ENCODE assay signal across 8 mouse cellular contexts in genomic region chr11:3157996-3158395, GRCm38 (mm10). TPM values are rescaled to one million over a fixed set of nuclear protein-coding genes. Genes with fewer than 3 reads are reported as not detected.
A peak's percentile ranks its signal among the peaks of the same experiment; 100 is the strongest.
DNase-seq lines count a peak whose midpoint lies in the region; TF ChIP-seq lines count a peak whose summit lies in the region.
"Not testable (repeated sequence)": the region's sequence is repeated elsewhere in the genome, so short reads cannot be mapped to it uniquely, and the experiment has no call there.

No protein-coding gene starts in this region.

- DNase-seq in 3134 (ENCODE audit: extremely low read depth, insufficient read length, low spot score) (peak; percentile 62), adipocyte (ENCODE audit: low spot score) (peak; percentile 41)
- DNase-seq in CD4-positive, CD25-positive, alpha-beta regulatory T cell, adult 2 months (ENCODE audit: low read depth, low spot score), result peak; percentile 35
- peak; percentile 36 to 38 for DNase-seq in gastrocnemius, postnatal 4 days (ENCODE audit: low spot score in 2 of 2)
- peak; percentile 58 to 78 for DNase-seq in layer of hippocampus, adult 2 months (ENCODE audit: low spot score in 2 of 2)
- DNase-seq in lung, postnatal 25 days (ENCODE audit: low spot score), result peak; percentile 40
- DNase-seq in testis, postnatal 10 days (ENCODE audit: low spot score), result peak; percentile 54
- DNase-seq in urinary bladder, postnatal 14 days (ENCODE audit: low spot score), result peak; percentile 36

- not testable (repeated sequence) for H3K4me3 ChIP-seq in layer of hippocampus, adult 2 months

- not testable (repeated sequence) for H3K27ac ChIP-seq in layer of hippocampus, adult 2 months

- TF ChIP-seq CTCF in layer of hippocampus, adult 2 months (conservative IDR thresholded peaks at IDR 0.05), result not testable (repeated sequence)

RNA-seq across cellular contexts. Expression of gene Sfi1, which starts 35.3 kb away (rescaled TPM):
- total RNA-seq in gastrocnemius, postnatal 4 days (2021), result 10 to 100 TPM; 39.0 to 41.7 TPM
- total RNA-seq in layer of hippocampus, adult 2 months (2021), result 10 to 100 TPM; 74.8 to 78.6 TPM

RNA-seq across cellular contexts. Expression of gene Eif4enif1, which starts 44.2 kb away (rescaled TPM):
- 10 to 100 TPM; 45.8 to 53.6 TPM for total RNA-seq in gastrocnemius, postnatal 4 days (2021)
- 10 to 100 TPM; 67.7 to 80.6 TPM for total RNA-seq in layer of hippocampus, adult 2 months (2021)
